Mouse (Mus musculus): Measurements from ENCODE around the gene Arhgap11a.

DNA sequence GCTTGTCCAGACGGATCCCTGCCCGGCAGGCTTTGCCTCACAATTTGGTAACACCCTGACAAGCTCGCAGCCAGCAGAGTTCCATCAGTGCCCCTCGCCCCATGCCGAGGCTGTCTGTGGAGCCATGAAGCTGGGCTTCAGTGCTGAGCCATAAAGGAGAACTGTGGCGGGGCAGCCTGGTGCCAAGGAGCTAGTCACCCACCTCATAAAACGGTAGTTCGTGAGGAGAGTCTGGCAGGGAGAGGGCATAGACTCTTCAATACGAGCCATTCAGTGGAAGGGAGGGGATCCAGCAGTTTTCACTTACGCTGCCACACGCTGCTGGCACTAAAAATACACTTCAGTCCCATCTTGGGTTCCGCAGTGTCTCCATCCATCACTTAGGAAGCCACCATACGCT is 49.9 kb downstream of the Arhgap11a start:
- TF ChIP-seq CTCF (IDR thresholded peaks at IDR 0.05; ENCODE audit: insufficient read depth, low read depth, low read length) (no peak), POLR2A (IDR thresholded peaks at IDR 0.05; ENCODE audit: insufficient read depth, low read depth, low read length) (no peak)
